Mouse (Mus musculus) urinary bladder, postnatal 0 days (tissue): ENCODE measurements around the gene A930002H24Rik. TPM values are rescaled to one million over a fixed set of nuclear protein-coding genes. Genes with fewer than 3 reads are reported as not detected.

Experiments used
- polyA plus RNA-seq: library from polyadenylated mRNA; unstranded; fragments of >200 nt; fragmentation: Nextera tagmentation; extraction: Ambion mirVana; gene quantifications from 2 replicates; pipeline ENCODE4 v1.2.1, GENCODE M21; 2015

A930002H24Rik gene
- 4.3 and 5.4 TPM in 2 replicates for polyA plus RNA-seq

GRCm38 (mm10) chr17:63863647-63864149 is at the start of gene A930002H24Rik:
Gene A930002H24Rik (minus strand): TSS chr17:63863791.

DNA sequence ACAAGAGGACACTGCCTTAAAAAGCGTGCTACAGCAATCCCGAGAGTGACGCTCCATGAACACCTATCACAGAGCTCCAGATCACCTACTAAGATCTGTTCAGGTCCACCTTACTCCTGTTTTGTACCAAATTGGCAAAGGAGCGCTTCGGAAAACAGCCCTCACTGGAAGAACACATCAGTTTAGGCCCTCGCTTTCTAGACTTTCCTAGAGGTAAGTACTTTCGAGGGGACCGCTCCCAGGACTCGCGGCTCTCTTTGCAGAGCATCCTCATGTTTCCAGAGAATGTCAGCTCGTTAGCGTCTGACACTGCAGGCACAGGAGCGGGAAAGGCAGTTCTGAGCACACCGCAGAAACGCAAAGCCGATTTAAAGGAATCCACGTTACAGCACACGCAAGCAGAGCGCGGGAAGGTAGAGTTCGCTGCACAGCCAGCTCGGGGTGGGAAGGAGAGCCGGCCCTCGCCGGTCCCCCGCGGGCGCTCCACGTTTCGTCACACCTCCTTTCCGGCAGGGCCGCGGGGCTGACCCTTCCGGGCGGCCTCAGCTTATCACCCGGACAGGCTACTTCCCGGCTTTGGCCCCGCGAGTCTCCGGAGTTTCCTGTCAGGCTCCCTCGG is 470 bp downstream of the A930002H24Rik start, which contains the start of gene Fer:
Fer (plus strand) TSS at position 51 of the 619 bp plus-strand sequence.

Other genes starting within 250 kb of the A930002H24Rik start
- gene Fer, start 729 bp downstream of the A930002H24Rik start, polyA plus RNA-seq, result 23.6 and 29.3 TPM in 2 replicates